Mouse (Mus musculus): ENCODE data around the gene Lpin2.
A peak's percentile ranks its signal among the peaks of the same experiment; 100 is the strongest.

The Lpin2 gene

DNA sequence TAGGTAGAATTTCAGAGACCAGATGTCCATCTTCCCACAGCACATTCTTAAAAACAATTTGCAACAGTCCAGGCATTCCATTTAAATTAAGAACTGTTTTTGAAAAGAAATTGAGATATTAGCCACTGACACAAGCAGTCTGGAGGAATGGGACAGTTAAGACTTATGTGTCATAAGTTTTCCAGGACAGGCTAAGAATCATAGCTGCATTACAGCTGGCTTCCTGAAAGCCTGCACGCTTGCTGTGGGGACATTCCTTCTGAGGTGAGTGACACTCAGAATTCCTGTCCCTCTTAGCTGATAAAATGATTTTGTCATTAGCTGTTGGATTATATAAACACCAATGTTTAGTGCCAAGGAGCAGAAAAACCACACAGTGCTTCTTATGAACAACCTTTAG, 12.7 kb upstream of the Lpin2 start:
- DNase-seq (ENCODE audit: low read depth in 1 of 2, low spot score in 2 of 2): no peak

DNA sequence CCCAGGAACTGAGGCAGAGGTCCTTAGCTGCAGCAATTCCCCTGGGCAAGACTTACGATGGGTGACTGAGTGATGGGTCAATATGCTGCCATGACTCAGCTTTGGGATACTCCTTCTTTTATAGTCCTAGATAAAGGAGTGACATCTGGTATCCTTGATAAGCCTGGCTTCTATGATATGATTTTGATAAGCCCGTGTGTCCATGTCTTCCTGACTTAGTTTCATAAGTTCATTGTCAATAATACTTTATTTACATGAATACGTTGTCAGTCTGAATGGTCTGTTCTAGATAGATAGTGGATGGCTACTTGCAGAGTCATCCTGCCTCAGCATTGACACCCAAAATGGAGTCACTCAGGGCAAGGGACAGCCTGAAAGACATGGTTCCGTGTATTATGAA, 11.2 kb upstream of the Lpin2 start:
- DNase-seq (ENCODE audit: low read depth in 1 of 2, low spot score in 2 of 2): no peak

DNA sequence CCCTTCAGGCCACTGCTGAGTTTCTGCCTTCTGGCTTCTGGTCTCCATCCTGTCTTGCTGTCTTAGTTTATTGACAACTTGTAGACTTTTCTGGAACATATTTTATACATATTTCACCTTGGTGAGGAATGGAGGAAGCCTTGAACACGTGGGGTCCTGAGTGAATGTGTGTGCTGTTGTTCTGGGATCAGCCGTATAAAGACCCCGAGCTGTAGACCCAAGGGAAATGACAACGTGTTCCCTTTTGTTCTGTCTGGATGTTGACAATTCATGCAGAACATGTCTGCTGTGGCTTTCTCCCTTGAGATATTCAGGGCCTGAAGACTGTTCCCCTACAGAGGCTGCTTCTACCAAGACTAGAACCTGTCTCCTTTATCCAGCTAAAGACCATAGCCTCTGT, 5.0 kb upstream of the Lpin2 start:
- no peak for DNase-seq (ENCODE audit: low read depth in 1 of 2, low spot score in 2 of 2)

DNA sequence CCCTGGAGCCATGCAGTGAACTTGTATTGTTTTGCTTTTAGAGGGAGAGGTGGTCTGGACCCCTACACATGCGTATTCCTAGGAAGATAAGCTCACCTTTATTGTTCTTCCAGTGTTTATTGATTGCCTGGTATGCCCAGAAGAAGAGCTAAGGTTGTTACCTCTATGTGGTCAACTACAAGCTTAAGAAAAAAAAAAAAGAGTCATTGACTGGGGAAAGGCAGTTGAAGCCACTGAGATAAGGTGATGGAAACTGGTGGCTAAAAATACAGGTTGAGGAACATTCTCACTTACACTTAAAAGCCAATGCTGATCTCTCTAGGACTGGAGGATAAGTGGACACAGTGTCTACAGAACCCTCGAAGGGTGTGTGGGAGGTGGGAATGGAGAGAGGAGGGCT, 4.4 kb upstream of the Lpin2 start:
- DNase-seq (ENCODE audit: low read depth in 1 of 2, low spot score in 2 of 2): no peak

DNA sequence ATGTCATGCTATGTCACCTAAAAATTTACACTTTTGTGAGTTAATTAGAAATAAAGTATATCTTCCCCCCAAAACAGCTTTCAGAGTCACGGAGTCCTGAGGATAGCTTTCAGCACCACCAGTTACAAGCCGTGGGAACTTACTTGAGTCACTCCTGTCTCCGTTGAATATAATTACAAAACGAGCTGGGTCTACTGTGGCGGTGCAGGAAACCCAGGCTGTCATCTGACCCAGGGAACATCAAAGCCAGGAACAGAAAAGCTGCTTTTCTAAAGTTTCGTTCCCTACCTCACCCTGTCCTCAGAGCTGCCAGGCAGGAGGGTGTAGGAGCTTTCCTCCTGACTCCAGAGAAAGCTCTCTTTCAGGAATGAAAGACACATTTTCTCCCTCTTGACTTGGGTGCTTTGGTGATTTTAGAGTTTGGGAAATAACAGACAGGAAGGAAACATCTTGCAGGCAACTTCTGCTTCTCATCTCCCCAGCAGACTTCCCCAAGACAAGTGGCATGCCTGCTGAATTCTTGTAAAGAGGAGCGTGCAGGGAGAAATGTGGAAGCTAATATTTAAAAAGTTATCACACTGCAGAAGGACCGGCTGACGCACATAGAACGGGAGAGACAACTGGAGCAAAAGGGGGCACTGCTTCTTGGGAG, 3.7 kb upstream of the Lpin2 start:
- DNase-seq (ENCODE audit: low read depth in 1 of 2, low spot score in 2 of 2): peak; percentile 33 to 36

DNA sequence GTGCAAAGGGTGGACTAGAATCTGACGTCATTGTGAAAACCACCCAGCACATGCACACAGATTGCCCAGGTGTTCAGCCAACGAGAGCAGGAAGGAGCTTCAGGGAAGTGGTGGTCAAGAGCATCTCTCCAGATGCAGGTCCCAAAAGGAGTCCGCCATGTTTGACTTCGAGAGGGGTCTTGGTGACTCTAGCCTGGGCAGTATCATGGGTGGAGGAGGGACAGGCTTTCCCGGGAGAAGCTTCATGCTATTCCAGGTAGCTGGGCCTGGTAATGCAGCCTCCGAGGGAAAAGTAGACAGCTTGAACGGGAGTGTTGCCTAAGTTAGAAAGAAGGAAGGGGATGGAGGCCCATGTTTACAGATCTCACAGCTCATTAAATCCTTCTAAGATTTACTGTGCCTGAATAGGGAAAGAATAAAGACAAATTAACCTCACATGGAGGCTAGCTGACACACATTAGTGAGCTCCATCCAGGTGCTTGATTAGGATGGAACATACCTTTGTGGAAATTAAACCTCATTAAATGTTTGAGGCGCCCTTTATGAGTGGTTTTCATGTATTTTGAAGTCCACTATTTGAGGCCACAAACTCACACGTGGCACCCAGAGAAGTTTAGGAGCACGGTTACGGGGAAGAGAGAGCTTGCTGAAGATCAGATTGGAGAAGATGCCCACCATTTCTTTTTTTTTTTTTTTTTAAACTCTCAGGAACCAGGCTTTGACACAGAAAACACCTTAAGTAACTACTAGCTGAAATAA, 2.6 kb upstream of the Lpin2 start:
- DNase-seq (ENCODE audit: low read depth in 1 of 2, low spot score in 2 of 2): no peak

DNA sequence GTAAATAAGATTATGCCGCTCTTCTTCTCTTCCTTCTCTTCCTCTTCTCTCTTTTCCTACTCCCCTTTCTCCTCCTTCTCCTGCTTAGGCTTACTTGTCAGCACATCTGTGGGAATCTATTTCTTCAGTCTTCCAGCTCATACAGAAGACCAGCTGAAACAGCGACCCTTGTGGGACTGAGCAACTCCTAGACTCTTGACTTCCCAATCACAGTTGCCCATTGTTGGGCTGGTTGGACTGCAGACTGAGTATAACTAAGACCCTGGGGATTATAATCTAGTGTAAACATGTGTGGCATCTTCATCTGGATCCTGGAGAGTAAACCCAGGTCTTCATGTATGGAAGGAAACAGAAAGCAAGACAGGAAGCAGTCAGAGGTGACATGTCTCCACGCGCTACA, 1.8 kb upstream of the Lpin2 start:
- DNase-seq (ENCODE audit: low read depth in 1 of 2, low spot score in 2 of 2): no peak

DNA sequence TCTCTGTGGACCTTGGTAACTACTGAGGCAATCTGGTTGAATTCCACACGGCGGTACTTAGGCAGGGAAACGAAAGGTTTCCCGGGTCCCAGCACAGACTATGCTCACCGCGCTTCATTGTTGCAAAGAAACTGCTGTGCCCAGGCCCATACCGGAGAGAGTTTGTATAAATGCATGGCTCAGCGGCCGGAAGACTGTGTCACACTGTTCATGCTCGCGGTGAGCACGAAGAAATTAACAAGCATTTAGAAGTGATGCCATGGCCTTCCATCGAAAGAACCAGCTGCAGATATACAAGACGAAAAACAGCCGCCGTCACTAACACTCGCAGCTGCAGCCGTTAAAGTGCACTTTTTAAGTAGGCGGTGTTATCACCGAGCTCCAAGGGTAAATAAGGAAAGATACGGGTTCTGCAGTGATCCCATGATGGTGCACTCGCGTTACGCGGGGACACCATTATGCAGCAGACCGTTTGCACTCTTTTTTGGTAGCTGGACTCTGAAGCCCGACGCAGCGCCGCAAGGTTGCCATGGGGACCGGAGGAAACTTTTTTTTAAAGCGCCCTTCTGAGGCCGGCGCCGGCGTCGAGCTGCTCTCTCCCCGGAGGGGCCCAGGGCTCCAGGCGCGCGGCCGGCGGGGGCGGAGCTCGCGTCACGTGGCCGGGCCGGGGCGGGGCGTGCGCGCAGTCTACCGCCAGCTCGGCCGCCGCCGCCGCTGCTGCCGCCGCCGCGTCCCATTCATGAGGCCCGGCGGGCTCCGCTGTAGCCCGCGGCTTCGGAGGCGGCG, 704 bp downstream of the Lpin2 start:
- peak; percentile 45 to 85 for DNase-seq (ENCODE audit: low read depth in 1 of 2, low spot score in 2 of 2)

DNA sequence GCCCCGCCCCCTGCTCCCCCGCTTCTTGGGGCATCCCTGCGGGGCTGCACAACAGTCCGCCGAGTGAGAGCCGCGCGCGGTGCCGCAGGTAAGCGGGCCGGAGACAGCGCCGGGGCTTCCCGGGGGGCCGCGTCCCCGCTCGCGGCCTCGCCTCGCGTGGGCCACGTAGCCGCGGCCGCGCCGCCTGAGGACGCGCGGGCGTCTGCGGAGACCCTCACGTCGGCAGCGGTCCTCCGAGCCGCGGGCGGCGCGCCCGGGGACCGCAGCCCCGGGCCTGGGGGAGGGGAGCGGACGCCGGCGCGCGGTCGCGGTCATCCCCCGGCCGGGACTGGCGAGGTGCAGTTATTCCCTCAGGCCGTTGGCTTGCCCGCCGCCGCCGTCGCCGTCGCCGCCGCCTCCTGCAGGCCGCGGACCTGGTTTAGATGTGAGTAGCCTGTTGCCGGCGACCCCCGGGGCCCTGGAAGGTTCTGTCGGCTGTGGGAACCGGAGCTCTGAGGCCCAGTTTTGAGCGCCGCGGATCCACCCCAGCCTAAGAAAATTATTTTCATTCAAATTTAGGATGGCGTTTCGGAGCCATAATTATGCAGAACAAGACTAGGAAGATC, 1.4 kb downstream of the Lpin2 start:
- DNase-seq (ENCODE audit: low read depth in 1 of 2, low spot score in 2 of 2): no peak

DNA sequence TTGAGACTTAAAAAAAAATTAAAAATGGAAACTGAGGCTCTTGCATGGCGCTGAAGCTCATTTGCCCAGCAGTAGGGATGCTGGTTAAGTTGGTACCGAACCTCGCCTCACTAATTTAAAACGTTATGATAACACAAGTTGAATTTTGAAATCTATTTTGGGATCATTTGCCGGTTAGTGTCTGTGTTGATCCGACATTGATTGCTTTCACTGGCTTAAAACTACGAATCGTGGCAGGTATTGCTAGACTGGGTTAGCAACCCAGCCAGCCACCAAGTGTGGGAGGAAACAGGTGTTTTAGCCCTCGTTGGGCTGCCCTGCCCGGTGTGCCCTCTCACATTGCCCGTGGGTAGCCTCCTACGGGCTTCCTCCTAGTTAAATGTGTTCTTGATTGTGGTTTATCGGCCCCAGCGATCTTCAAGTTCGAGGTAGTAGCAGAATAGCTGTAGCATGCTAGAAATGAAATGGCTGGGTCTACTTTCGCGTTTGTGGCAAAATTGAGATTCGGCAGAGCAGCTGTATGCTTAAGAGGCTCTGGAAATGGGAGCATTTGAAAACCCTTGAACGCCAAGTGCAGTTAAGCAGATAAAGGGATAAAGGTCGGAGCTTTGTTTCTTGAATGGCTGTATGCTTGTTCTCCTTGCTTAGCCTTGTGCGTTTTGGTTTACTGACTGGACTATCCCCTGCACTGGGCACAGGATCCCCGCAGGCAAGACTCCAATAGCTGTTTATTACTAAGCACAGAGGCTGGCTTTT, 2.2 kb downstream of the Lpin2 start:
- no peak for DNase-seq (ENCODE audit: low read depth in 1 of 2, low spot score in 2 of 2)

DNA sequence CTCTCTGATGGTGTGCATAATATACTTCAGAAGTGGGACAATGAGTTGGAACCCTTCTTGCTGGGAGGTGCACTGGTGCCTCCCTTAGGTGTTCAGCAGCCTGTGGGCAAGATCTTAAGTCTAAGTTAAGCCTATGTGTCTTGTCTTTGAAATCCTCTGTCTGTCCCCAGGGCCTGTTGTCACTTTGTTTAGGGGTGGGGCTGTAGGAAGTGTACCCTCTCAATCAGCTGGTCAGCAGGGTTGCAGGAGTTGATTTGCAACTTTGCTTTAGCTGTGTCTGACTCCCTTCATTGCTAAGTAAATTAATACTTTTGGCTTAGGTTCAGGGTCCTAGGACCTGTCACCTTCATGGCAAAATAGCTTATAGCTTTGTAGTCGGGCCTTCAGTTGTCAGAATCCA, 3.0 kb downstream of the Lpin2 start:
- DNase-seq (ENCODE audit: low read depth in 1 of 2, low spot score in 2 of 2): no peak

DNA sequence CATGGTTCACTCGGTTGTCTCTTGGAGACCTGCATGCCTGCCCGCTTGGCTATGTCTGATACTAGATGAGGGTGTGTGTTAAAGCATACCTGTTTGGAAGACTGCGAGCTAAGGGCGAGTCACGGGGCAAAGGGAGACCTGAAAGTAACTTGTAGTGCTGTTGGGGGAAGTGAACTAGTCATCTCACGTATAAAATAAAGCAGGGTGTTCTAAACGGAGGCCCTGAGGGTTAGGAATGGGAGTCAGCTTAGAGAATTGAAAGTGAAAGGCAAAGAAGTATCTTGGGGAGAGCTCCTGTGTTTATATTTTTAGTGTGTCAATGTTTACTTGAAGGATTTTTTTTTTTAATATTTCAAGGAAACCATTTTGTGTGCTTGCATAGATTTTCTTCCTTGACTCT, 8.2 kb downstream of the Lpin2 start:
- DNase-seq (ENCODE audit: low read depth in 1 of 2, low spot score in 2 of 2): no peak

DNA sequence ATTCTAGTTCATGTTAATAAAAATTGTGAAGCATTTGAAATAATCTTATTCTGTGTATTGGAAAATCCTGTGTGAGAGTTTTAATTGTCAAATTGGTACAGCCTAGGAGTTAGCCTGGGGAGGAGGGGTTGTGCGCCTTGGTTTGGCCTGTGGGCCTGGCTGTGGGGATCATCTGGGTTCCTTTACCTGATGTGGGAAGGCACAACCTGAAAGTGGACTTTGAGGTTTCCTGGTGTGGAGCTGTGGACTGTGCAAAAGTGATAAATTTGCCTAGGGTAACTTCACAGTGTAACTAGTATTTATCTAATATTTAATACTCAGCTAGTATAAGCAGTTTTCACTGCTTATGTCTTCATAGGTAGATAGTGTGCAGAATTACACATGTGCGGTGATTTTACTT, 8.7 kb downstream of the Lpin2 start:
- DNase-seq (ENCODE audit: low read depth in 1 of 2, low spot score in 2 of 2): no peak

DNA sequence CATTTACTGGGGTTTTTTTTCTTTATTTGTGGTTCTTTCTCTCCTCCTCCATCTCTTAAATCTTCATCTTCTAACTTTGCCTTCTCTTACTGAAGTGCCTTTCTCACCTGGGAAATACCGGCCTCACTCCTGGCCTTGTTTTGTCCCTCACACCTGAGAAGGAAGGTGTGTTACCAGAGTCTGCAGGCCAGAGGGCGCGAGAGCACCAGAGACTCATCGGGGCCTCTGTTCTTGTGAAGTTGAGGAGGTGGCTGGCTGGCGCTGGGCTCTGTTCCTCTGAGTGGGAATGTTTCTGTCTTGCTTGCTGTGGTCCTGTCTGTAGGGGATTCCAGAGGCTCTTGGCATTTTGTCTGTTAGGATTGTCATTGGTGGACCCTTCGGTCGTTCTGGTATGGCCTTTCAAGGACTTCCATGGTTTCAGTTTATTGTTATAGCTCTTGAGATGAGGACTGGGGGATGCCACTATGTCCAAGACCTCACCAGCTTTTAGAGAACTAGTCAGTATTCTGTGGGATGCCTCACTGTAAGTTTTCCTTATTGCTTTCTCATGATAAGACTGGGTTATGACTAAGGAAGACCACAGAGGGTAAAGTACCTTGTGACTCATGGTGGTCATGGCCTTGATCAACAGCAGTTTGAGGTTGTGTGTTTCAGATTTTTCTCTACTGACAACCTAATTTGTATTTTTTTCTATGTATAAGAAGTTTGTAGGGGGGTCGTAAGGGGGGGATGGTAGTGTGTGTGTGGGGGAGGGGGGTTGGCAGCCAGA, 9.5 kb downstream of the Lpin2 start:
- no peak for DNase-seq (ENCODE audit: low read depth in 1 of 2, low spot score in 2 of 2)

DNA sequence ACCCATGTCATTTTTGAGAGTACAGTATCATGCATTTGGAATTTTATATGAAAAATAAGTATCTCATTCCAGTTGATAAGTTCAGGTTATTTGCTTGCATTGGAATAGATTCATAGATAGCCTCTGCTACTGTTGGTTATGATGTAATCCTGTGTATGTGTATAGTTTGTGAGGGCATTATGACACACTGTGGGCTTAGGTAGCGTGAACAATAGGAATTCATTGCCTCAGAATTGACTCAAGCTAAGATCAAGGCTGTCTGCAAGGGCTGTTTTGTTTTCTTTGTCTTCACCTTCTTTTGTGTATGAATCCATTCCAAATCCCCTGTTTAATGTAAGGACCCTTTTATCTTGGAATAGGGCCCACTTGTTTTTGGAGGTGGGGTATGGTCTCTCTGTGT, 10.7 kb downstream of the Lpin2 start:
- DNase-seq (ENCODE audit: low read depth in 1 of 2, low spot score in 2 of 2): no peak

DNA sequence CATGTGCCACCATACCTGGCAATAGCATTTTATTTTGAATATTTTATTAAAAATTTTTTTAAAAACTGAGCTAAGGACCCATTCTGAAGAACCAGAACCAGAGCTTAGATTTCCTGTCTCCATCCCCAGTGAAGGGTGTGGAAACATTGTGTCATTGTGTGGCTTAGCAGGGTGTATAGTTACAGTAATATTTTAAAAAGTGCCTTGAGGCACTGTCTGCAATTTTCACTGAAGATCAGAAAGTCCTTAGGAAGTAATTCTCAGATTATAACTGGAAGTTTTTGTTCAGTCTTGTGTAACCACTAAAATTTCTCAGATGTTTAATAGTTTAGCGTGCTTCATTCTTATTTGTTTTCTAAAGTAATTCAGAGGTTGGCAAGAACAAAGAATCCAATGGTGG, 11.1 kb downstream of the Lpin2 start:
- no peak for DNase-seq (ENCODE audit: low read depth in 1 of 2, low spot score in 2 of 2)

DNA sequence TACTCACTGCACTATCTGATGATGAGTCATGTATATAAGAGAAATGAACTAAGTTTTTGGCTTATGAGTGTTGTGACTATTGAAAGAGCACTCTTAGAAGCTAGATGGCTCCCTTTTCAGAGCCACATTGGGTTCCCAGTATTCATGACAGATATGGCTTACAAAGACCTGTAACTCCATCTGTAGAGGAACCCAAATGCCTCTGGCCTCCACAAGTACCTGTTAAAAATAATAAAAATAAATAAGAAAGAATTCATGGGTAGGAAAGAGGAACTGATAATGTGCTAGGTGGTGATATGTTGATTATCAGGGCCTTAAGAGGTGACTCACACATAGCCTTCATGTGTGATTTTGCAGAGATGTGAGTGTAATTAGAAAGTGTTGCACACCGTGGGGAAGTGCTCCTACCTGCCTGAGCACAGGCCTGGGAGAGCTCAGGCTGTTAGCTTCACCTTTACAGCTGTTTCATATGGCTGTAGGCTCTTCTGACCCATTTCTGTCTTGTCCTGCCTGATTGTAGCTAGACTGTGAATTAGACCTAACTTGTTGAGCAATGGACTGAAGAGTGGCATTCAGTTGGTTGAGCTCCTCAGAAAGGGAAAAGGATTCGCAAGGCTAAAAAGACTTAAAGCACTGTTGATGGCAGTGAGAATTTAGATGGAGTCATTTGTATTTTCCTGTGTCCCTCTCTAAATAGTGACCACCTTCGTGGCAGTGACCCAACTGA, 12.7 kb downstream of the Lpin2 start:
- no peak for DNase-seq (ENCODE audit: low read depth in 1 of 2, low spot score in 2 of 2)

DNA sequence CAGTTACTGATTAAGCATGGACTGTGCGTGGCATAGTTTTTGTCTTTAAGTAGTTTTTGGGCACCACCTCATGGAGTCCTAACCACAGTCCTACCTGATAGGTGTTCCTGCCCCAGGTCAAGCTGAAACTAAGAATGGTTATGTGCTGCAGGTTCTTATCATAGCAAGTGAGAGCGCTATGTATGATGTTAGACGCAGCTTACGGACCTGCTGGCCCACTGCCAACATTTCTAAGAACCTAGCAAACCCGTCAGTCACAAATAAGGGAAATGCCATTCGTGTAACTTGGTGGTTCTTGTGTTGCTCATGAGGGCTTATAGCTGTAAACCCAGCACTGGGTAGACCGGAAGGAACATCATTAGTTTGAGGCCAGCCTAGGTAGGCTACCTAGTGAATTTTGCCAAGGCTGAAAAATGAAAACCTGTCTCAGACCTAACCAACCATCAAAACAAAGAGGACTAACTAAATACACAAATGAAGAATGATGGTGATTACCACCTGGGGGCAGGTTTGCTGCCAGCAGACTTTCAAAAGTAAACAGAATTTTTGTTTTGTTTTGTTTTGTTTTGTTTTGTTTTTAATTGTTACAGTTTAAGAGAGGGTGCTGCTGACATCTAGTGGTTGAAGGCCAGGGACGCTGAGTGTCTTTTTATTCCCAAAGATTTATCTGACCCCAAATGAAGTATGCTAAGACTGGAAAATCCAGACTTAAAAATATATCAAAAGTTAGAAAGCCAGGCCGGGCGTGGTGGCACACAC, 13.5 kb downstream of the Lpin2 start:
- no peak for DNase-seq (ENCODE audit: low read depth in 1 of 2, low spot score in 2 of 2)

DNA sequence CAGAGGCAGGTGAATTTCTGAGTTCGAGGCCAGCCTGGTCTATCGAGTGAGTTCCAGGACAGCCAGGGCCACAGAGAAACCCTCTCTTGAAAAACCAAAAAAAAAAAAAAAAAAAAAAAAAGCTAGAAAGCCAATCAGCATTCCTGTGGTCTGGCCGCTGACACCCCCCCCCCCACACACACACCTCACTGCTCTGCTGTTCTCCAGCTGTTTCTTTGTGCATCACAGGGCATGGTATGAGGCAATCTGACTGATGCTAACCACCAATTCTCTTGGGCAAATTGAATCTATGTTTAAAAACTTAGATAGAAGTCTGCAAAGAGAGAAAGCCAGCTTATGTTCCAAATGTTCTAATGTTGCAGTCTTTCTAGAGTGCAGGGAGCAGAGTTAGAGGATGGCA, 14.1 kb downstream of the Lpin2 start:
- no peak for DNase-seq (ENCODE audit: low read depth in 1 of 2, low spot score in 2 of 2)

All from monocyte, adult 2 months (primary cell).